Mouse (Mus musculus): Measurements from ENCODE around the gene LTO1. TPM values are rescaled to one million over a fixed set of nuclear protein-coding genes. Genes with fewer than 3 reads are reported as not detected.
A peak's percentile ranks its signal among the peaks of the same experiment; 100 is the strongest.

LTO1 gene
- polyA plus RNA-seq, 1 experiment from 2014 or later, result 21.1 TPM

- WGBS, result under 1% methylated on average over 39 of the region's 45 CpGs
- peak; percentile 44 for TF ChIP-seq CTCF (IDR thresholded peaks at IDR 0.05; ENCODE audit: low read depth)
- Histone ChIP-seq H3K4me1 (replicated peaks; ENCODE audit: control insufficient read depth, insufficient read depth, low read length) (peaks cover 22% of the 10 kb centered on the region), H3K9ac (ENCODE audit: low read depth, low read length) (peak within 1 kb of the TSS; percentile 52), H3K36me3 (ENCODE audit: control insufficient read depth, insufficient read depth) (0 out of 2 replicates have a peak, but pooled peaks cover 16% of the 10 kb centered on the region), H3K4me3 (ENCODE audit: low read depth, low read length) (peak within 1 kb of the TSS; percentile 64), H3K27me3 (replicated peaks; ENCODE audit: control insufficient read depth, insufficient read depth, low read length) (peaks cover 9% of the 10 kb centered on the region; the same call in 1 of the 2 replicates), H3K27ac (ENCODE audit: low read depth, low read length) (peak within 1 kb of the TSS; percentile 15), H3K4me2 (replicated peaks; ENCODE audit: low read depth) (peak within 1 kb of the TSS; percentile 92), H3K9me3 (ENCODE audit: control insufficient read depth) (no peaks in the 10 kb centered on the region)
- peak; percentile 48 for ATAC-seq
These were observed 24.6 kb downstream of the LTO1 start, which contains the start of gene Ccnd1 for GRCm38 (mm10) chr7:144939344-144940002. Gene Ccnd1, minus strand, starts transcription at chr7:144939925.

GRCm38 (mm10) chr7:144940003-144940571 lies 25.2 kb downstream of the LTO1 start:
- TF ChIP-seq CTCF (IDR thresholded peaks at IDR 0.05; ENCODE audit: low read depth), result no peak
- ATAC-seq, result no peak

GRCm38 (mm10) chr7:144940585-144940984 lies 25.7 kb downstream of the LTO1 start:
- no peak for TF ChIP-seq CTCF (IDR thresholded peaks at IDR 0.05; ENCODE audit: low read depth)

More at GRCm38 (mm10) chr7:144940003-144940571, 25.2 kb downstream of the LTO1 start:
- Histone ChIP-seq H3K27me3 (replicated peaks; ENCODE audit: control insufficient read depth, insufficient read depth, low read length) (peaks cover 9% of the 10 kb centered on the region; the same call in 1 of the 2 replicates), H3K27ac (ENCODE audit: low read depth, low read length) (no peak overlapping the region; the same call in 1 of the 2 replicates), H3K9me3 (ENCODE audit: control insufficient read depth) (no peaks in the 10 kb centered on the region), H3K4me1 (replicated peaks; ENCODE audit: control insufficient read depth, insufficient read depth, low read length) (peaks cover 22% of the 10 kb centered on the region), H3K9ac (ENCODE audit: low read depth, low read length) (peak overlapping the region; percentile 52; the same call in 1 of the 2 replicates), H3K4me3 (ENCODE audit: low read depth, low read length) (peak overlapping the region; percentile 64), H3K36me3 (ENCODE audit: control insufficient read depth, insufficient read depth) (0 out of 2 replicates have a peak, but pooled peaks cover 10% of the 10 kb centered on the region), H3K4me2 (replicated peaks; ENCODE audit: low read depth) (peak overlapping the region; percentile 92)
- under 1% methylated on average over 22 of the region's 22 CpGs for WGBS

GRCm38 (mm10) chr7:144941242-144941831 lies 26.4 kb downstream of the LTO1 start:
- Histone ChIP-seq H3K4me2 (replicated peaks; ENCODE audit: low read depth) (peak overlapping the region; percentile 92), H3K9me3 (ENCODE audit: control insufficient read depth) (no peaks in the 10 kb centered on the region), H3K36me3 (ENCODE audit: control insufficient read depth, insufficient read depth) (0 out of 2 replicates have a peak, but pooled peaks cover 3% of the 10 kb centered on the region), H3K4me1 (replicated peaks; ENCODE audit: control insufficient read depth, insufficient read depth, low read length) (peaks cover 22% of the 10 kb centered on the region), H3K4me3 (ENCODE audit: low read depth, low read length) (peak overlapping the region; percentile 57), H3K9ac (ENCODE audit: low read depth, low read length) (peak overlapping the region; percentile 49), H3K27me3 (replicated peaks; ENCODE audit: control insufficient read depth, insufficient read depth, low read length) (peaks cover 9% of the 10 kb centered on the region; the same call in 1 of the 2 replicates), H3K27ac (ENCODE audit: low read depth, low read length) (peak overlapping the region; percentile 41; the same call in 1 of the 2 replicates)
- peak; percentile 63 for ATAC-seq
- TF ChIP-seq CTCF (IDR thresholded peaks at IDR 0.05; ENCODE audit: low read depth), result no peak
- WGBS, result under 1% methylated on average over 39 of the region's 39 CpGs

More at GRCm38 (mm10) chr7:144940585-144940984, 25.7 kb downstream of the LTO1 start:
- Histone ChIP-seq H3K36me3 (ENCODE audit: control insufficient read depth, insufficient read depth) (0 out of 2 replicates have a peak, but pooled peaks cover 7% of the 10 kb centered on the region), H3K9ac (ENCODE audit: low read depth, low read length) (no peak overlapping the region), H3K4me3 (ENCODE audit: low read depth, low read length) (peak overlapping the region; percentile 64; the same call in 1 of the 2 replicates), H3K27ac (ENCODE audit: low read depth, low read length) (no peak overlapping the region), H3K4me1 (replicated peaks; ENCODE audit: control insufficient read depth, insufficient read depth, low read length) (peaks cover 22% of the 10 kb centered on the region), H3K4me2 (replicated peaks; ENCODE audit: low read depth) (peak overlapping the region; percentile 92), H3K27me3 (replicated peaks; ENCODE audit: control insufficient read depth, insufficient read depth, low read length) (peaks cover 9% of the 10 kb centered on the region; the same call in 1 of the 2 replicates), H3K9me3 (ENCODE audit: control insufficient read depth) (no peaks in the 10 kb centered on the region)
- WGBS, result 5% methylated on average over 11 of the region's 11 CpGs
- ATAC-seq, result no peak

GRCm38 (mm10) chr7:144942071-144942743 lies 27.3 kb downstream of the LTO1 start:
- H3K27ac ChIP-seq (ENCODE audit: low read depth, low read length), result no peak overlapping the region; the same call in 1 of the 2 replicates
- no peak overlapping the region for H3K9ac ChIP-seq (ENCODE audit: low read depth, low read length)
- H3K4me2 ChIP-seq (replicated peaks; ENCODE audit: low read depth), result peak overlapping the region; percentile 92
- no peak for TF ChIP-seq CTCF (IDR thresholded peaks at IDR 0.05; ENCODE audit: low read depth)
- peaks cover 9% of the 10 kb centered on the region; the same call in 1 of the 2 replicates for H3K27me3 ChIP-seq (replicated peaks; ENCODE audit: control insufficient read depth, insufficient read depth, low read length)
- peaks cover 22% of the 10 kb centered on the region for H3K4me1 ChIP-seq (replicated peaks; ENCODE audit: control insufficient read depth, insufficient read depth, low read length)
- ATAC-seq, result no peak
- WGBS, result under 1% methylated on average over 35 of the region's 35 CpGs
- peak overlapping the region; percentile 57 for H3K4me3 ChIP-seq (ENCODE audit: low read depth, low read length)
- H3K36me3 ChIP-seq (ENCODE audit: control insufficient read depth, insufficient read depth), result no peaks in the 10 kb centered on the region
- H3K9me3 ChIP-seq (ENCODE audit: control insufficient read depth), result no peaks in the 10 kb centered on the region
